Mouse (Mus musculus) midbrain, embryonic 10.5 days (tissue): ENCODE data around the gene Grm3. TPM values are rescaled to one million over a fixed set of nuclear protein-coding genes. Genes with fewer than 3 reads are reported as not detected.
A peak's percentile ranks its signal among the peaks of the same experiment; 100 is the strongest.

ENCODE experiments used
- DNase-seq: peaks from one replicate; pipeline ENCODE4 v3.0.0-alpha.2; 2017; ENCODE audit warnings: low spot score
- H3K27ac ChIP-seq: fragments of 300-500 bp; sonication (generic); replicated peaks from 2 replicates; pipeline ENCODE4 v1.5.1; 2016; ENCODE audit warnings: mild to moderate bottlenecking
- H3K27me3 ChIP-seq: fragments of 300-500 bp; sonication (generic); 2 replicates; pipeline ENCODE4 v1.6.1; 2016; ENCODE audit warnings: low read depth, mild to moderate bottlenecking; ENCODE audit not compliant: poor library complexity, severe bottlenecking
- H3K36me3 ChIP-seq: fragments of 300-500 bp; sonication (generic); 2 replicates; pipeline ENCODE4 v1.6.1; 2016; ENCODE audit warnings: mild to moderate bottlenecking, moderate library complexity
- H3K4me1 ChIP-seq: fragments of 300-500 bp; sonication (generic); 2 replicates; pipeline ENCODE4 v1.6.1; 2016
- H3K4me3 ChIP-seq: fragments of 300-500 bp; sonication (generic); 2 replicates; pipeline ENCODE4 v1.5.1; 2016; ENCODE audit warnings: mild to moderate bottlenecking, moderate library complexity
- H3K9me3 ChIP-seq: fragments of 300-500 bp; sonication (generic); replicated peaks from 2 replicates; pipeline ENCODE4 v1.6.1; 2016; ENCODE audit warnings: mild to moderate bottlenecking
- WGBS: fragments of 180-500 bp; shearing (Covaris S2); methylation state at CpG from one replicate; pipeline ENCODE4 v1.1.7; 2016; 5-methylcytosine and 5-hydroxymethylcytosine counted together
- polyA plus RNA-seq: library from polyadenylated mRNA; unstranded; fragments of >200 nt; fragmentation: Nextera tagmentation; extraction: Ambion mirVana; gene quantifications from 2 replicates; pipeline ENCODE4 v1.2.1, GENCODE M21; 2016

Grm3 gene
- polyA plus RNA-seq, 1 experiment from 2014 or later, result 1.7 TPM

DNA sequence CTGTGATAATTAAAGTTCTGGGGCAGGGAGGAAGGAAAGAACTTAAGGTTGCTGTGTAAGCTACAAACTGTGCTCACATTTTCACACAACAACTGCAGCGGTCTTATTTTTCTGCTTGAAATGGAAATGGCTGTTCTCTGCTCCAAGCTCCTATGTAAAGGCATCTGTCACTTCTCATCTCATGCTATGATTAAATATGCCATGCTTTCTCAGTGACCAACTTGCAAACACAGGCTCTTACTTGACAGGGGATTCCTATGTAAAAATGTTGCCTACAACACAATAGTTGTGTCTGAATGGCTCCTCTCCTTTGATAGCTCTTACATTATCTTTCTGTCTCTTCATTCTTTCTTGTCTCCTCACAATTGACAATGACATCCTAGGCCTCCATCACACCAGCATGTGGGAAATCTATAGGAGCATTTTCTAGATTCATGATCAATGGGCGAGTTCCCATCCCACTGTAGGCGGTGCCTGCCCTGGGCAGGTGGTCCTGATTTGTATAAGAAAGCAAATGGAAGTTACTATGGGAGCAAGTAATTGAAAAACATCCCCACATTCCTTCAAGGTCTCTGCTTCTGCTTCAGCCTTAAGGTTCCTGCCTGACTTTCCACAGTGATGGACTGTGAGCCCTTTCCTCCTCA lies 34.2 kb downstream of the Grm3 start:
- Histone ChIP-seq H3K27me3 (no peaks in the 10 kb centered on the region), H3K4me3 (no peak overlapping the region), H3K4me1 (peaks cover 25% of the 10 kb centered on the region), H3K36me3 (no peaks in the 10 kb centered on the region), H3K9me3 (no peaks in the 10 kb centered on the region), H3K27ac (peak overlapping the region; percentile 57; the same call in 1 of the 2 replicates)
- peak; percentile 43 for DNase-seq
- 37% methylated on average over 3 of the region's 3 CpGs for WGBS

- WGBS, result 29% methylated on average over 1 of the region's 1 CpGs
- no peaks in the 10 kb centered on the region for H3K27me3 ChIP-seq
- H3K4me3 ChIP-seq, result no peak overlapping the region
- H3K27ac ChIP-seq, result 0 out of 2 replicates have a peak overlapping the region, but pooled peaks have one; percentile 57
- H3K9me3 ChIP-seq, result no peaks in the 10 kb centered on the region
- no peaks in the 10 kb centered on the region for H3K36me3 ChIP-seq
- peaks cover 25% of the 10 kb centered on the region for H3K4me1 ChIP-seq
- DNase-seq, result no peak
Observed at GRCm38 (mm10) chr5:9690192-9690591, 34.8 kb downstream of the Grm3 start.

GRCm38 (mm10) chr5:9683204-9683603 lies 41.8 kb downstream of the Grm3 start:
- no peak overlapping the region for H3K4me3 ChIP-seq
- no peaks in the 10 kb centered on the region for H3K27me3 ChIP-seq
- WGBS, result 48% methylated on average over 2 of the region's 2 CpGs
- peaks cover 10% of the 10 kb centered on the region for H3K4me1 ChIP-seq
- H3K9me3 ChIP-seq, result no peaks in the 10 kb centered on the region
- no peaks in the 10 kb centered on the region for H3K36me3 ChIP-seq
- no peak overlapping the region for H3K27ac ChIP-seq
- no peak for DNase-seq

GRCm38 (mm10) chr5:9669002-9669401 lies 56.0 kb downstream of the Grm3 start:
- no peak for DNase-seq
- H3K27ac ChIP-seq, result no peak overlapping the region
- no peaks in the 10 kb centered on the region for H3K9me3 ChIP-seq
- H3K4me3 ChIP-seq, result no peak overlapping the region
- H3K27me3 ChIP-seq, result no peaks in the 10 kb centered on the region
- no peaks in the 10 kb centered on the region for H3K4me1 ChIP-seq
- WGBS, result 85% methylated on average over 1 of the region's 1 CpGs
- no peaks in the 10 kb centered on the region for H3K36me3 ChIP-seq

GRCm38 (mm10) chr5:9663416-9663815 lies 61.6 kb downstream of the Grm3 start:
- Histone ChIP-seq H3K4me3 (no peak overlapping the region), H3K9me3 (no peaks in the 10 kb centered on the region), H3K36me3 (no peaks in the 10 kb centered on the region), H3K27me3 (no peaks in the 10 kb centered on the region), H3K27ac (no peak overlapping the region), H3K4me1 (peaks cover 4% of the 10 kb centered on the region; the same call in 1 of the 2 replicates)
- no peak for DNase-seq
- WGBS, result 93% methylated on average over 3 of the region's 3 CpGs

DNA sequence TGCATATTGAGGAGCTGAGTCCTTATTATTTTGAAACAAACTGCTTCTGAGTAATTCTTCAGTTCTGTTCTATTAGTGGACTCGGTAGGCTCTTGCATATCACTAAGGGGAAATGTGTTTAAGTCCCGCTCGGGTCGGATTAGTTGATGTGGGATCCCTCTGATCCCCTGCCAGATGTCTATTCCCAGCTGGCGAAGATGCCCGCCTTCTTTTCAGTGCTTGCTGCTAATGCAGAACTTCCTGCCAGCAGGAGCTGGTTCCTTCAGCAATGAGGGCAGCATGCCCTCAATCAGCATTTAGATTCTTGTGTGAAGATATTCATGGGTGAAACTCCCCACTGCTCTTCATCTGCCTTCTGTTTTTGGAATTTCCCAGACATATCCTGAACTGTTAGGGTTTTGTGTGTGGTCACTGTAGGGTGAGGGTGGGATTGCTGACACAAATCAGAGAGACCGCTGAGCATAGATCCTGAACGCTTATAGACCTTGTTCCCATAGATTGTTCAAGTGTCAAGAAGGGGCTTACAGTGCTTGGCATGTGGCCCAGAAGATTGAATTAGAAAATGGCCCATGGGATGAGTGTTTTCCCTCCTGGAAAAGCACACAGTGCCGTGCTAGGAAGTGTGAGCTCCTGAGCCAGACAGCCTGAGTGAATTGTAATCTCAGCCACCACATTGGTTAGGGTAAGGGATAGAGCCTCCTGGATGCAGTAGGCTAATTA lies 62.9 kb downstream of the Grm3 start:
- H3K27ac ChIP-seq, result no peak overlapping the region
- WGBS, result 57% methylated on average over 9 of the region's 9 CpGs
- H3K4me1 ChIP-seq, result peaks cover 4% of the 10 kb centered on the region; the same call in 1 of the 2 replicates
- H3K36me3 ChIP-seq, result no peaks in the 10 kb centered on the region
- no peaks in the 10 kb centered on the region for H3K27me3 ChIP-seq
- H3K4me3 ChIP-seq, result no peak overlapping the region
- H3K9me3 ChIP-seq, result no peaks in the 10 kb centered on the region
- DNase-seq, result no peak

DNA sequence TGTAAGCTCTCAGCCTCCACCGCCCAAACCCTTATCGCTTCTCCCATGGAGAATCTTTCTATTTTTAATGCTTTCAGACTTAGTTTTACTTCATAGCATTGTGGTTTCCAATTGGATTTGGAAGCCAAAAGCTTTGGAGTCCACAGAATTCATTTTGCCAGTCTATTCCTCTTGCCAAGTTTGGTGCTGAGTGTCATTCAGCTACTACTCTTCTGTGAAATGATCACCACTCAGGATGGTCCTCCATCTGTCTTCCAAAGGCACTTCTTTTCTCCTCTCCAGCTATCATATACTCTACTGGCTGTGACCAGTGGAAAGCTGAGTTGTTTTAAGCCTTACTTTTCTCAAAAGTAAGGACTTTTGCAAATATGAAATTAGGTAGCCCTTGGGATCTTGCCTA lies 86.4 kb downstream of the Grm3 start:
- H3K9me3 ChIP-seq, result no peaks in the 10 kb centered on the region
- 97% methylated on average over 2 of the region's 2 CpGs for WGBS
- no peaks in the 10 kb centered on the region for H3K36me3 ChIP-seq
- H3K27ac ChIP-seq, result no peak overlapping the region
- no peaks in the 10 kb centered on the region for H3K27me3 ChIP-seq
- H3K4me3 ChIP-seq, result no peak overlapping the region
- H3K4me1 ChIP-seq, result no peaks in the 10 kb centered on the region
- DNase-seq, result no peak

DNA sequence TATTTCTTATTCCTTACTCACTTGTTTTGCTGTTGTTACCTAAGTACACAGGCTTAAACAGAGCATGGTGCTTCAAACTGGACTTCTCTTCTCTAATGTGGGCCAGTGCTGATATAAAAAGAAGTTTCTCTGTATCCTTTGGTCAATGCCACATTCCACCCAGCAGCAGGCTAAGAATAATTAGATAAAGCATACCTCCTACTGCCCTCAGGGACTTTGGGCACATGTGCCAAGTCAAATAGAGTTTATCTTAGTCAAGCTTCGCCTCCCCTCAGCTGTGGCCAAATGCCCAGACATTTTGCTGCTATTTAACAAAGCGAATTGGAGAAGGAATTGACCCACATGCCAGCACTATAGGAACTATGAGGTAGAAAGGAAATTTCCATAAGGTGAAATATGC lies 97.8 kb downstream of the Grm3 start:
- DNase-seq, result no peak
- Histone ChIP-seq H3K9me3 (no peaks in the 10 kb centered on the region), H3K4me3 (no peak overlapping the region), H3K27ac (no peak overlapping the region), H3K27me3 (no peaks in the 10 kb centered on the region), H3K4me1 (peaks cover 8% of the 10 kb centered on the region), H3K36me3 (no peaks in the 10 kb centered on the region)
- WGBS, result 75% methylated on average over 2 of the region's 2 CpGs

DNA sequence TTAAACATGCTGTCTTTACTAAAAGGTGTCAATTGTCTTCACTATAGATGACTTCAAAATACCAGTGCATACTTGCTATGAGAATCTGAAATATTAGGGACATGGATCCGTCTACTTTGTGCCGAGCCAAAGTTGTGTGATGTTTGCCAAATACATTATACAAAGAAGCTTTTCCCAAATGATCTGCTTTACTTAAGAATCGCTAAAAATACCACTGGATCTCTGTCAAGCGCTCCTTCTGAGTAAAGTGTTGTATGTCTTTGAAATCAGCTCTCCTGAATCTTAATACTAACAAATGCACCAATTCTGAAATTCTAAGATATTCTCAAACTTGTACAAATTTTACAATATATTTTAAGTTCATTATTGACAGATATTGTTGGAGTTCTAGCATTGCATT lies 100.6 kb downstream of the Grm3 start:
- 86% methylated on average over 4 of the region's 4 CpGs for WGBS
- Histone ChIP-seq H3K4me1 (peaks cover 8% of the 10 kb centered on the region), H3K4me3 (no peak overlapping the region), H3K27ac (no peak overlapping the region), H3K9me3 (no peaks in the 10 kb centered on the region), H3K27me3 (no peaks in the 10 kb centered on the region), H3K36me3 (no peaks in the 10 kb centered on the region)
- DNase-seq, result no peak

DNA sequence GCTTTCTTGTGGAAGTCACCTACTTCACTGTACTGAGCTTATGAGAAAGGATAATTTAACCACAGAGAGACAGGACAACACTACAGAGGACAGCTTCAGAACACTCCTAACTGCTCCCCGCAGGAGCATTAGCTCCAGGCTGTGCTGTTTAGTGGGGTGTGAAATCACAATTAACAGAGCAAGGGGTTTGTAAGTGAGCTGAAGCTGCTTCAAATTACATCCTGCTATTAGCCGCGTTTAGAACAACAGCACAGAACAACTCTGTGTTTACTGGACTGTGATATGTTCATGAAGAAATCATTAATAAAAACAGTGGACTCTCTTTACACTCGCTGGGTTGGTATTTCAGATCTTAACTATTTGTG lies 101.9 kb downstream of the Grm3 start:
- peak; percentile 13 for DNase-seq
- H3K4me3 ChIP-seq, result no peak overlapping the region
- peaks cover 8% of the 10 kb centered on the region for H3K4me1 ChIP-seq
- no peaks in the 10 kb centered on the region for H3K9me3 ChIP-seq
- peak overlapping the region; percentile 57 for H3K27ac ChIP-seq
- no peaks in the 10 kb centered on the region for H3K36me3 ChIP-seq
- 7% methylated on average over 4 of the region's 4 CpGs for WGBS
- H3K27me3 ChIP-seq, result no peaks in the 10 kb centered on the region

DNA sequence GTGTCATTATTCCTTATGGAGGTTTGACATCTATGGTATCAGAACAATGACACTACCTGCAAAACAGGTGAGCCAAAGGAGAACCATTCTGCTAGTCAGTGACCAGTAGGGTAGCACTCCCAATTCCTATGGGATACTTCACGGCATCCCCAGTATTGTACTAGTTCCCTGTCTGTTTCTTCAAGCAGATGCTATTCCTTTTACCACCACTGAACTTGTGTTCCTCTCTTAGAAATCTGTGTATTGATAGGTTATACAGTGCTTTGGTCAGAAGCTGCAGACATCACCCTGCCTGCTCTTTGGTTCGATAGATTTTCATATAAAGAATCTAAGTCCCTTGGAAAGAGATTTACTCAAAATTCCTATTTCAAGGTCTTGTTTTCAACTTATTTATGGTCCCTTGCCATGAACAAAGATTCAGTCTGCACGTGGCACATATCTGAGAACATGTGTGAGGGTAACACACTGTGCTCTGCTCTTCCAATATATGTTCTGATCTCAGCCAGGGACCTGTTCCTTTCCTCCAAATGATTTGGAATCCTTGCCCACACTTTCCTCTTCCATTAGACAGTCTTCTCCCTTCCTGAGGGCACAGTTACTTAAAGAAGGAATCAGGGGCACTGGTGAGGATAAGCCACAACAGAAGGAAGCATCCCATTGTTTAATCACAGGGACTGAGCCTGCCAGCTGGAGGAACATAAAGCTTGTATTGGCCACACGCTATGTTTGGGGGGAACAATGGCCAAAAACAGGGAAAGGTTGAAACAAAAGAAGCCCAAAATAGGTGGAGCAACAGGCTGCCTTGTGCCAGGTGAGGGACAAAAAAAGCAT lies 102.5 kb downstream of the Grm3 start:
- peak overlapping the region; percentile 57 for H3K27ac ChIP-seq
- WGBS, result 56% methylated on average over 4 of the region's 4 CpGs
- DNase-seq, result no peak
- no peak overlapping the region for H3K4me3 ChIP-seq
- H3K9me3 ChIP-seq, result no peaks in the 10 kb centered on the region
- no peaks in the 10 kb centered on the region for H3K27me3 ChIP-seq
- peaks cover 8% of the 10 kb centered on the region for H3K4me1 ChIP-seq
- no peaks in the 10 kb centered on the region for H3K36me3 ChIP-seq

GRCm38 (mm10) chr5:9621417-9622067 lies 103.4 kb downstream of the Grm3 start:
- H3K4me1 ChIP-seq, result peaks cover 8% of the 10 kb centered on the region
- H3K27me3 ChIP-seq, result no peaks in the 10 kb centered on the region
- no peak for DNase-seq
- no peak overlapping the region for H3K27ac ChIP-seq
- H3K4me3 ChIP-seq, result no peak overlapping the region
- WGBS, result 93% methylated on average over 3 of the region's 3 CpGs
- no peaks in the 10 kb centered on the region for H3K9me3 ChIP-seq
- H3K36me3 ChIP-seq, result no peaks in the 10 kb centered on the region
